26 mouse cellular contexts compared by ENCODE assay signal in the genomic region with DNA sequence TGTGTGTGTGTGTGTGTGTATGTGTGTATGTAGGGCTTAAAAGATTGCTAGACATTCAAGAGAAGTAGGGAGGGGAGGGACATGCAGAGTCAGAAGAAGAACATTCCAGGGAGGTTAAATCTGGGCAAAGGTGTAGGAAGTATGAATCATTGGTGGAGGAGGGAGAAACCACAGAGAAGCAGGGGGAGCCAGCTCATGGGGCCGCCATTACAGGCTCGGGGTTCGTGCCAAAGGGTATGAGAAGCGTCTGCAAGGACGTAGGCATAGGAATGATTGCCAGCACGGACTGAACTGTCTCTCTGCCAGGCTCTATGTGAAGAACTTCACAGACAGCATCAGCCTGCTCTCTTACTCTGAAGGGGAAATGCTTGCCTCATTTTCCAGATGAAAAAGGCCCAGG. TPM values are rescaled to one million over a fixed set of nuclear protein-coding genes. Genes with fewer than 3 reads are reported as not detected.
DNase-seq lines count a peak whose midpoint lies in the region; ATAC-seq and TF ChIP-seq lines count a peak whose summit lies in the region.
"Had no signal": no experiment of that assay in that cellular context is flagged by ENCODE, and none has a peak within 500 bp of the region (broad histone marks: within the 10 kb centered on the region; RNA-seq: fewer than 3 reads in every experiment).

No protein-coding gene starts in this region.

- ATAC-seq in erythroblast, adult 5-6 weeks (replicated peaks; ENCODE audit: low FRiP score, poor library complexity, severe bottlenecking): no peak
- no peak for ATAC-seq in forebrain, postnatal 0 days
- ATAC-seq: midbrain, embryonic 13.5 days had no signal

- no peak overlapping the region for H3K9ac ChIP-seq in forebrain, postnatal 0 days
- H3K9ac ChIP-seq: embryonic facial prominence, embryonic 13.5 days; limb, embryonic 15.5 days; midbrain, embryonic 13.5 days; neural tube, embryonic 13.5 days had no signal

- H3K4me1 ChIP-seq in olfactory bulb, adult 2 months (ENCODE audit: control insufficient read depth, insufficient read depth, low read length): peaks cover 49% of the 10 kb centered on the region
- H3K4me1 ChIP-seq in forebrain, postnatal 0 days (ENCODE audit: insufficient read depth): 0 out of 2 replicates have a peak, but pooled peaks cover 14% of the 10 kb centered on the region

- no peaks in the 10 kb centered on the region; the same call in 1 of the 2 replicates for H3K36me3 ChIP-seq in forebrain, postnatal 0 days (ENCODE audit: insufficient read depth)
- H3K36me3 ChIP-seq: forebrain, embryonic 10.5 days; G1E; midbrain, embryonic 13.5 days had no signal

- no peaks in the 10 kb centered on the region for H3K9me3 ChIP-seq in forebrain, postnatal 0 days (ENCODE audit: low read length)
- H3K9me3 ChIP-seq: embryonic facial prominence, embryonic 13.5 days; forebrain, embryonic 10.5 days; G1E; limb, embryonic 15.5 days; midbrain, embryonic 13.5 days; neural tube, embryonic 13.5 days had no signal

- H3K27ac ChIP-seq in olfactory bulb, adult 2 months (ENCODE audit: insufficient read depth, low read depth, low read length): peak overlapping the region; percentile 75
- no peak overlapping the region for H3K27ac ChIP-seq in forebrain, postnatal 0 days (ENCODE audit: low read depth, low read length)
- H3K27ac ChIP-seq: embryonic facial prominence, embryonic 13.5 days; forebrain, embryonic 10.5 days; layer of hippocampus, adult 2 months; limb, embryonic 15.5 days; midbrain, embryonic 13.5 days; neural tube, embryonic 13.5 days had no signal

- 34% methylated on average over 6 of the region's 6 CpGs for WGBS in olfactory bulb, adult 2 months
- WGBS in forebrain, postnatal 0 days: 63% methylated on average over 6 of the region's 6 CpGs

- DNase-seq in ovary, adult 18-20 months (ENCODE audit: low spot score): peak; percentile 39
- DNase-seq in ovary, postnatal 14 days (ENCODE audit: low spot score): no peak
- peak; percentile 83 for DNase-seq in Muller cell, postnatal 12 days (ENCODE audit: inconsistent ontology term)
- peak; percentile 80 for DNase-seq in adrenal gland, postnatal 14 days
- DNase-seq in layer of hippocampus, adult 18-20 months (ENCODE audit: low spot score in 2 of 2): no peak
- no peak for DNase-seq in forebrain, postnatal 0 days
- DNase-seq: cerebellum, adult 9-10 months; kidney, adult 2 months; kidney, postnatal 10 days; lung, postnatal 10 days; right cerebral cortex, postnatal 4 days; thymus, postnatal 14 days had no signal

- no peak for TF ChIP-seq CTCF in olfactory bulb, adult 2 months (IDR thresholded peaks at IDR 0.05; ENCODE audit: insufficient read depth, low read depth, low read length)
- TF ChIP-seq CTCF in forebrain, postnatal 0 days (IDR thresholded peaks at IDR 0.05; ENCODE audit: low read depth): no peak

- no peak for TF ChIP-seq POLR2A in olfactory bulb, adult 2 months (IDR thresholded peaks at IDR 0.05; ENCODE audit: insufficient read depth, low read depth, low read length)

- H3K4me2 ChIP-seq in forebrain, postnatal 0 days (ENCODE audit: low read depth): no peak overlapping the region
- H3K4me2 ChIP-seq: embryonic facial prominence, embryonic 13.5 days; limb, embryonic 15.5 days; midbrain, embryonic 13.5 days; neural tube, embryonic 13.5 days had no signal

- H3K27me3 ChIP-seq in forebrain, postnatal 0 days (ENCODE audit: insufficient read depth, low read length): no peaks in the 10 kb centered on the region

- no peak overlapping the region for H3K4me3 ChIP-seq in olfactory bulb, adult 2 months (ENCODE audit: insufficient read depth, low read depth, low read length)
- no peak overlapping the region for H3K4me3 ChIP-seq in forebrain, postnatal 0 days (ENCODE audit: low read depth, low read length)
- H3K4me3 ChIP-seq: embryonic facial prominence, embryonic 13.5 days; forebrain, embryonic 10.5 days; layer of hippocampus, adult 2 months; limb, embryonic 15.5 days; midbrain, embryonic 13.5 days; neural tube, embryonic 13.5 days had no signal

RNA-seq across cellular contexts. Expression of gene Ltbp3, which starts 8.8 kb away (rescaled TPM):
- 212 and 214 TPM in 2 replicates for total RNA-seq in adrenal gland, postnatal 14 days (2021)
- polyA plus RNA-seq in olfactory bulb, adult 2 months (2012; ENCODE audit: insufficient read depth, insufficient read length, low replicate concordance, missing spikeins): not detected in 2 replicates
- total RNA-seq in erythroblast, adult 5-6 weeks (2015; ENCODE audit: low replicate concordance): 0.63 TPM in 1 of 2 replicates, not detected in the other
- total RNA-seq in erythroblast, adult 5-6 weeks (2017; ENCODE audit: low replicate concordance): 0.68 TPM in 1 of 2 replicates, not detected in the other
- total RNA-seq in layer of hippocampus, adult 18-20 months (2021): 10 to 100 TPM; 24.3 to 27.3 TPM
- total RNA-seq in forebrain, postnatal 0 days (2014; rRNA removed): 21.3 and 22.7 TPM in 2 replicates
- 5.9 and 12.4 TPM in 2 replicates for polyA plus RNA-seq in forebrain, postnatal 0 days (2015; fragmentation: Nextera tagmentation; extraction: Ambion mirVana)

RNA-seq across cellular contexts. Expression of gene Fam89b, which starts 20.0 kb away (rescaled TPM):
- total RNA-seq in adrenal gland, postnatal 14 days (2021): 41.3 and 50.4 TPM in 2 replicates
- polyA plus RNA-seq in olfactory bulb, adult 2 months (2012; ENCODE audit: insufficient read depth, insufficient read length, low replicate concordance, missing spikeins): not detected in 2 replicates
- 11.5 and 30.4 TPM in 2 replicates for total RNA-seq in erythroblast, adult 5-6 weeks (2015; ENCODE audit: low replicate concordance)
- 8.5 and 10.5 TPM in 2 replicates for total RNA-seq in erythroblast, adult 5-6 weeks (2017; ENCODE audit: low replicate concordance)
- 10 to 100 TPM; 28.5 to 28.6 TPM for total RNA-seq in layer of hippocampus, adult 18-20 months (2021)
- 169 and 172 TPM in 2 replicates for total RNA-seq in forebrain, postnatal 0 days (2014; rRNA removed)
- 165 and 200 TPM in 2 replicates for polyA plus RNA-seq in forebrain, postnatal 0 days (2015; fragmentation: Nextera tagmentation; extraction: Ambion mirVana)

RNA-seq across cellular contexts. Expression of gene Scyl1, which starts 21.7 kb away (rescaled TPM):
- total RNA-seq in adrenal gland, postnatal 14 days (2021): 87.4 and 92.1 TPM in 2 replicates
- polyA plus RNA-seq in olfactory bulb, adult 2 months (2012; ENCODE audit: insufficient read depth, insufficient read length, low replicate concordance, missing spikeins): not detected in 2 replicates
- total RNA-seq in erythroblast, adult 5-6 weeks (2015; ENCODE audit: low replicate concordance): 8.2 and 12.9 TPM in 2 replicates
- 9.1 and 11.9 TPM in 2 replicates for total RNA-seq in erythroblast, adult 5-6 weeks (2017; ENCODE audit: low replicate concordance)
- total RNA-seq in layer of hippocampus, adult 18-20 months (2021): 10 to 100 TPM; 77.3 to 80.3 TPM
- 79.8 and 98.1 TPM in 2 replicates for total RNA-seq in forebrain, postnatal 0 days (2014; rRNA removed)
- polyA plus RNA-seq in forebrain, postnatal 0 days (2015; fragmentation: Nextera tagmentation; extraction: Ambion mirVana): 62.7 and 68.8 TPM in 2 replicates

RNA-seq across cellular contexts. Expression of gene Ehbp1l1, which starts 23.4 kb away (rescaled TPM):
- total RNA-seq in adrenal gland, postnatal 14 days (2021): 29.1 and 29.3 TPM in 2 replicates
- polyA plus RNA-seq in olfactory bulb, adult 2 months (2012; ENCODE audit: insufficient read depth, insufficient read length, low replicate concordance, missing spikeins): not detected in 2 replicates
- 27.5 and 57.9 TPM in 2 replicates for total RNA-seq in erythroblast, adult 5-6 weeks (2015; ENCODE audit: low replicate concordance)
- total RNA-seq in erythroblast, adult 5-6 weeks (2017; ENCODE audit: low replicate concordance): 236 and 446 TPM in 2 replicates
- 10 to 100 TPM; 13.9 to 17.2 TPM for total RNA-seq in layer of hippocampus, adult 18-20 months (2021)
- 28.5 and 33.2 TPM in 2 replicates for total RNA-seq in forebrain, postnatal 0 days (2014; rRNA removed)
- 41.3 and 53.0 TPM in 2 replicates for polyA plus RNA-seq in forebrain, postnatal 0 days (2015; fragmentation: Nextera tagmentation; extraction: Ambion mirVana)

RNA-seq across cellular contexts. Expression of gene Kcnk7, which starts 45.3 kb away (rescaled TPM):
- not detected in 2 replicates for total RNA-seq in adrenal gland, postnatal 14 days (2021)
- polyA plus RNA-seq in olfactory bulb, adult 2 months (2012; ENCODE audit: insufficient read depth, insufficient read length, low replicate concordance, missing spikeins): not detected in 2 replicates
- total RNA-seq in erythroblast, adult 5-6 weeks (2015; ENCODE audit: low replicate concordance): not detected in 2 replicates
- not detected in 2 replicates for total RNA-seq in erythroblast, adult 5-6 weeks (2017; ENCODE audit: low replicate concordance)
- total RNA-seq in layer of hippocampus, adult 18-20 months (2021): not detected
- not detected in 2 replicates for total RNA-seq in forebrain, postnatal 0 days (2014; rRNA removed)
- 0.17 TPM in 1 of 2 replicates, not detected in the other for polyA plus RNA-seq in forebrain, postnatal 0 days (2015; fragmentation: Nextera tagmentation; extraction: Ambion mirVana)
- total RNA-seq: common myeloid progenitor, adult 5-6 weeks; G1E; gastrocnemius, postnatal 4 days; left cerebral cortex, adult 18-20 months; left cerebral cortex, postnatal 36 days; megakaryocyte, adult 5-6 weeks had no signal
- polyA plus RNA-seq: neural tube, embryonic 13.5 days had no signal

Comparison
In these comparisons a context has a peak if more than half of its experiments do, and no peak if none do; other contexts are left out.
1. DNase-seq: peak in ovary, adult 18-20 months (single experiment), Muller cell, postnatal 12 days (single experiment) and adrenal gland, postnatal 14 days (single experiment); none in ovary, postnatal 14 days (single experiment), layer of hippocampus, adult 18-20 months (0 of 2) and forebrain, postnatal 0 days (single experiment).
2. RNA of gene Ltbp3, which starts 8.8 kb away (total RNA-seq): 212 to 214 TPM in adrenal gland, postnatal 14 days, 24.3 to 27.3 TPM in layer of hippocampus, adult 18-20 months and 21.3 to 22.7 TPM in forebrain, postnatal 0 days; 0.63 to 0.68 TPM in erythroblast, adult 5-6 weeks; every median in the first group is over 10 times any median in the second.